Mouse (Mus musculus): ENCODE results near the gene Rpa2. TPM values are rescaled to one million over a fixed set of nuclear protein-coding genes. Genes with fewer than 3 reads are reported as not detected.
A peak's percentile ranks its signal among the peaks of the same experiment; 100 is the strongest.

Rpa2 gene
- total RNA-seq, 1 experiment from 2014 or later: 19.4 TPM

DNA sequence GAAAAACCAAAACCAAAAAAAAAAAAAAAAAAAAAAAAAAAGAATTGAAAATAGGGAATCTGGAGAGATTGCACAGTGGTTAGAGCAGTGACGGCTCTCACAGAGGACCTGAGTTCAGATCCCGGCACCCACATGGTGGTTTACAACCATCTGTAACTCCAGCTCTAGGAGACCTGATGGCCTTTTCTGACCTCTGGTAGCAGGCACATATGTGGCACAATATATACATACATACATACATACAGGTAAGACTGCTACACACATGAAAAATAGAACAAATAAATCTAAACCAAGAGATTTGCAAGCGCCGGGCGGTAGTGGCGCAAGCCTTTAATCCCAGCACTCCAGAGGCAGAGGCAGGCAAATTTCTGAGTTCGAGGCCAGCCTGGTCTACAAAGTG, 35.7 kb downstream of the Rpa2 start:
- no peak for DNase-seq

- DNase-seq: no peak
These were observed 36.2 kb downstream of the Rpa2 start for GRCm38 (mm10) chr4:132804331-132804730.

DNA sequence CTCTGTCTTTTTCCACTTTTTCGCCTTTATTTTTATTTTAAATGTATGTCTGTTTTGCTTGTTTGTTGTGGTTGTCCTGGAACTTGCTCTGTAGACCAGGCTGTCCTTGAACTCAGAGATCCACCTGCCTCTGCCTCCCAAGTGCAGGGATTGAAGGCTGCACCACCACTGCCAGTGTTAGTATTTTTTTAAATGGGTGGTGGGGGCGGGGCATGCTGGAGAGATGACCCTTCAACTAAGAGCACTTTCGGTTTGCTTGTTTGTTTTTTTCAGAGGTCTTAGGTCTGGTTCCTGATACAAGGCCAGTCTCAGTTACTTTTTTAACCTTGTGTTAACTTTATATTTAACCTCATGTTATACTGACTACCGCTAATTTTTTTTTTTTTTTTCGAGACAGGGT, 37.0 kb downstream of the Rpa2 start:
- no peak for DNase-seq

GRCm38 (mm10) chr4:132805599-132806197, 37.6 kb downstream of the Rpa2 start:
- no peak for DNase-seq

GRCm38 (mm10) chr4:132806620-132807191, 38.6 kb downstream of the Rpa2 start:
- DNase-seq: no peak

DNA sequence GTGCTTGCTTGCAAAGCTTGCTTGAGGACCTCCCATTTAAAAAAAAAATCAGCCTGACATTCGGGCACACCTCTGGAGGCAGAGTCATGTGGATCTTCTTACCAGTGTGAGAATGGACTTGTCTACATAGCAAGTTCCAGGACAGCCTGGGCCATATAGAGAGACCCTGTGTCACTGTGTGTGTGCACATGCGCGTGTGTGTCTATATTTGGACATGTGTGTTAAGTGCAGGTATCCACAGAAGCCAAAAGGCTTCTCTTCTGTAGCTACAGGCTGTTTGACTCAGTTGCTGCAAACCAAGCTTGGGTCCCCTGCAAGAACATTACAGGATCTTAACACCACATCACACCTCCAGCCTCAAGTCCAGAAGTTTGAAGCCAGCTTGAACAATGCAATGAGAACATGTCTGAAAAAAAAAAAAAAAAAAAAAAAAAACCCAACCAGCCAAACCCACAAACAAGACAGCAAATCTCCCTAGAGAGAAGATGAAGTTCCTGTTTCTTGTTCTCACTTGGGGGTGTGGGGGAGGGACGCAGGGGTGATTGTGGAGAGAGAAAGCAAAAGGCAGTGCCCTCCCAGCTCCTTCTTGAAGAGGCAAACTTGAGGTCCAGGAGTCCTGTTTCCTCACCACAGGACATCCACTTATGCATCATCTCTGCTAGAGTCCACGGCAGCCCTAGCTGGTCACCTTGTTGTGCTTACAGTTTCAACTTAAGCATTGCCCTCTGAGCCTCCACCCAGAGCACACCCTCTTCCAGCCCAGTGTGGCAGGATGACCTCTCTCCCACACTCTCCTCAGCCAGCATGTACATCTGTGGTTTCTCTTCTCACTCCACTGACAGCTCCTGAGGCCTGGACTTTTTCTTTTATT, 39.9 kb downstream of the Rpa2 start:
- DNase-seq: no peak

GRCm38 (mm10) chr4:132809621-132810020, 41.5 kb downstream of the Rpa2 start:
- no peak for DNase-seq

GRCm38 (mm10) chr4:132816404-132816803, 48.3 kb downstream of the Rpa2 start:
- DNase-seq: no peak

DNA sequence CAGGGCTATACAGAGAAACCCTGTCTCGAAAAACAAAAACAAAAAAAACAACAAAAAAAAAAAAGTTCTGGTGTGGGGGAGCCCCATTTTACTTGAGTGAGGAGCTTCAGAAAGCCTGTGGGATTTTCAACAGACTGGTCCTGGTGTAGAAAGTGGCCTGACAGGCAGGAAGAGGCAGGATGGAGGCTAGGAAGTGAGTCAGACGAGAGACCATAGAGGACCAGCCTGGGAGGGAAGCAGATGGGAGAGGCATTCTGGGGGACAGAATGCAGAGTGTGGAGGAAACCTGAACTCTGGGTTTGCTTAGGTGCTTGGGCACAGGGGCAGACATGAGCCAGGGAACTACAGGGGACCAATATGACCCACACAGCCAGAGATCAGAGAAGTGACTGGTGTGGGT, 48.7 kb downstream of the Rpa2 start:
- no peak for DNase-seq

GRCm38 (mm10) chr4:132818442-132818841, 50.3 kb downstream of the Rpa2 start:
- DNase-seq: no peak

- DNase-seq: peak; percentile 60
These were observed 55.7 kb downstream of the Rpa2 start for GRCm38 (mm10) chr4:132823614-132824366.

Other genes with a start within 250 kb of the Rpa2 start
- gene Atpif1, start 234.7 kb upstream of the Rpa2 start, total RNA-seq (2021): 426 and 437 TPM in 2 replicates
- 114 and 119 TPM in 2 replicates for gene Dnajc8, start 232.8 kb upstream of the Rpa2 start, total RNA-seq (2021)
- 0.76 and 0.97 TPM in 2 replicates for gene Ptafr, start 204.3 kb upstream of the Rpa2 start, total RNA-seq (2021)
- gene Eya3, start 129.3 kb upstream of the Rpa2 start, total RNA-seq (2021): 22.4 and 28.8 TPM in 2 replicates
- gene Xkr8, start 35.8 kb upstream of the Rpa2 start, total RNA-seq (2021): 7.2 and 10.1 TPM in 2 replicates
- gene Smpdl3b, start 11.1 kb upstream of the Rpa2 start, total RNA-seq (2021): 35.5 and 35.9 TPM in 2 replicates
- gene Themis2, start 28.1 kb downstream of the Rpa2 start, total RNA-seq (2021): 0.48 and 1.4 TPM in 2 replicates
- 46.7 and 51.5 TPM in 2 replicates for gene Ppp1r8, start 74.8 kb downstream of the Rpa2 start, total RNA-seq (2021)
- gene Stx12, start 116.2 kb downstream of the Rpa2 start, total RNA-seq (2021): 56.4 and 57.6 TPM in 2 replicates
- 35.3 and 36.6 TPM in 2 replicates for gene Fam76a, start 154.2 kb downstream of the Rpa2 start, total RNA-seq (2021)
- gene Fgr, start 205.8 kb downstream of the Rpa2 start, total RNA-seq (2021): 0.33 TPM in 1 of 2 replicates, not detected in the other
- gene Ahdc1, start 242.9 kb downstream of the Rpa2 start, total RNA-seq (2021): 91.4 and 96.4 TPM in 2 replicates